Mouse (Mus musculus) layer of hippocampus, postnatal 10 days (tissue): ENCODE measurements at regions not wholly inside any gene's neighbourhood (a gene's known extent, or its start where the extent isn't known, plus 50 kb on each side); places are given as distances from the start of the nearest gene placed in this dataset.

Source experiments
- DNase-seq, 2 experiments: peaks; one replicate each; pipeline ENCODE4 v3.0.0; 2021; ENCODE audit warnings: low spot score in 2 of 2

DNA sequence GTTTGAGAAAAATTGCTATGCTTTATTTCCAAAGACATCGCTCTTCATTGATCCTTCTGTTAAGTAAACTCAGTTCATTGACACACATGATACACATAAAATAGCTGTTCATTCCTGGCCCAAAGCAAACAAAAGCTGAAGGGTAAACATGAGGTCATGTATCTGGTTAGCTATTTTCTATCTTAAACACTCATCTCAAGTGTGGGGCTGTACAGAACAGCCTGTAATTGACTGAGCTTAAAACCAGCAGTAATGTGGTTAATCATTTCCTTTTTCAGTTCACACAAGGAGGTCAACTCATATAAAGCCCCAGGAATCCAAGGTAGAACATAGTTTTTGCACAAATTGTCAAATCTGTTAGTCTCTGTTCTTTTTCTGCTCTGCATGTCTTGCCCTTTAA is 94.5 kb downstream of the Cldn17 start:
- DNase-seq, result no peak

DNA sequence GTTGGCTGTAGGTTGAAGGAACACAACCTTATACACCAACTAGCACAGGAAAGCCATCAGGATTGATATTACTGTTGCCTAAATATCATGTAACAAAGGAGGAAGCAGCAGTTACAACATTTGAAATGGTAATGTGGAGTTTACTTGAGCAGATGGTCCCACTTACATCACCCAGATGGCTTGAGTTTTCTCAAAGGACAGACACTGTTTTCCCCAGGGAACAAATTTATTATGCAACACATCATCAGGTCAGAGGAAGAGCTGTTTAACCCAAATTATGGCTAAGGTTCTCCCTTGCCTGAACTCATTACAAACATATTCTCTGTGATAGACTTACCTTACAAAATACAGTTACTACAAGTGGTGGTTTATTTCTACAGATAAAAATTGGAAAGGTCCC is 98.6 kb downstream of the Cldn17 start:
- no peak for DNase-seq

DNA sequence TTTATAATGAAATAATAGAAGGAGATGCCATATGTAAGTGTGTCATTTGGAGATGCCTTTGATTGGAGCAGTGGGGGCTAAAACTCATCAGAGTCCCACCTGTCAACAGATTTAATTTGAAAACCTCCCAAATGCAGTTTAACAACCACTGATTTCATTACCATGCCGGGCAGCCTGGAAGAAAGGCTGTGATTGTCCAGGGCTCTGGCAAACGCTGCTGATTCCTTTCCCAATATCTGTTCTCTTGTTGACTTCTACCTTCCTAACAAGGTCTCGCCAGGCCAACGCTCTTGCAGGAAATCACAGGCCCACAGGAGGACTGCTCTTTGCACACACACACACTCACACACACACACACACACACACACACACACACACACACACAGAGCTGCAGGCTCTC is 102.4 kb downstream of the Cldn17 start:
- no peak for DNase-seq

DNA sequence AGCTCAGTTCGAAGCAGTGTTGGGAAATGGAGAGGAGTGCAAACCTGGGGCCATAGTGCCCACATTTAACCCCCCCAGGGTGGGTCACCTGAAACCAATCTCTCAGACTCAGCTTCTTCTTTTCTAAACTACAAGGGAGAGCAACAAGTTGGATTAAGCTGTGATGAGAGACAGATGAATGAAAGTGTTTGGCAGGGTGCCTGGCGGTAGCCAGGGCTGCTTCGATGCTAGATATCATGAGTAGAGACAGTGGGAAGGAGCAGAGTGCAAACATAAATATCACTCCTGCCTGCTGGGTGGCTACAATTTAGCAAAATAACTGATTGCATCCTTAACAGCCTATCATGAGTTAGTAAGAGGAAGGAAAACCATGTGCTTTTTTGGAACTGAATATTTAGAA is 106.9 kb downstream of the Cldn17 start:
- no peak for DNase-seq

DNA sequence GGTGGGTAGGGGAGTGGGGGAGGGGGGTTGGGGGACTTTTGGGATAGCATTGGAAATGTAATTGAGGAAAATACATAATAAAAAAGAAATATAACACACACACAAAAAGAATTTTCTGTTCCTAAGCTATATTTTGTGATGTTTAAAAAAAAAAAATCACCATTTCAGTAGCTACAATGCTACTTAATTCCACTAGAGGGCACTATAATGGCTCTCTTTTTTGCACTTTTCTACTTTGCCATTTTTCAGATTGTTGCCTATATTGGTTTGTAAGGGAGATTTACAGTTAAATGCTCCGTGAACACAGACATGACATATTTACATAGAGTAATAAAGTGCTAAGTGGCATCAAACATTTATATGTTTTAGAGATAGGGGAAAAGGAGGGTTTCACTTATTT is 102.7 kb upstream of the Grik1 start:
- no peak for DNase-seq

DNA sequence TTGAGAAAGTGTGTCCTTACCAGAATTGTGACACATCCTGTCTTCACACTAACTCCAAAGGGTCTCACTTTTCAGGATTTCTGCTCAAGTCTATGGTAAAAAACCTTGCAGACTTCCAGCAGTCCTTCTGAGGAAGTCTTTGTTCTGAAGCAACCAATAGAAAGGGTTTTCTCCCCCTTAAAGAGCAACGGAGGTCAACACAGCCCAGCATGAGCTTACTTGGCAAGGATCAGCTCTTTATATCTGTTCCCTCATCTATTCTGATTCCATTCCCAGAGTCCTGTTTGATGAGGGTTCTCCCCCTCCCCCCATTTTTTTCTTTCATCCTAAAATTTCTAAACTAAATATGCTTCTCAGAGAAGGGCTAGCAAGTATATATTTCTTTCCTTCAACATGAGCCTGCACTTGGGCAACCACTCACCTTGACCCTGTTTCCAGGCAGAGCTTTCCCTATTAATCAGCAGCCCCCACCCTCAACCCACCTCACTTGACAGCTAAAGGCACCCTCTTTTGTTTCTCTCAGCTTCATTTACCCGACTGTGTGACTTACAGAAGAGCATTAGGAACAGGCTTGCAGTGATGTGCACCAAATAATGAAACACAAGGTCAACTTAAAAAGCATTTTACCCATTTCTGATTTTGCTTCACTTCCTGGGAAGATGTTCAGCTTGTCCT is 91.7 kb upstream of the Grik1 start:
- DNase-seq, result no peak

DNA sequence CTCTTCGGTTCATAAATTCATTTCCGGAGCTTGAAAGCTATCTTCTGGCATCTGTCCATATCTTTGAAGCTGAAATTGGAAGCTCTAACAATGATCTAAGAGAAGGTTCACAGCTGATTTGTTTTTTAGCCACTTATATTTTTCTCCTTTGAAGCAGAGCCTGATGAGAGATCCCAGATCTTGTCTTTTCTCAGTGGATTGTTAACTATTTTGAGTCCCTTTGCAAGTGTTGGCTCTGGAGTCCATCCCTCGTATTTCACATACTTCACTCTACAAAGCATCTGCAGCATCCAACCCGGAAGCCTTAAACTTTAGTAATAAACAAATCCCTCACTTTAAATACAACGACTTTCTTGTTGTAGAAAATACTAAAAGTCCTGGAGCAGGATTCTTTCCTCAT is 85.6 kb upstream of the Grik1 start:
- DNase-seq, result no peak

DNA sequence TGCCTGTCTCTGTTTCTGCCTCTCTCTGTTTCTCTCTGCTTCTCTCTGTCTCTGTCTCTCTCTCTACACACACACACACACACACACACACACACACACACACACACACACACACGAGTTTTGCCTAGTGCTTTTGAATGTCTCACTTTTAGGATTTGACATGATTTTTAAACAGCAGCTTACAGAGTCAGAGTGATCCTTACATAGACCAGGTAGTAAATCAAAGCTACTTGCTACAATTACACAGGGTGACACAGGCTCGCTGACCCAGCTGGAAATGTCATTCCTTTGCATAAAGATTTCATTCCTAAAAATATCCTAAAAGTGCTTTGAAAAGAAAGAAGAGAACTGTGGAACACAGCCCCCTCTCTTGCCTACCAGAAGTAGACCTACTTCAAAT is 84.5 kb upstream of the Grik1 start:
- DNase-seq, result no peak

DNA sequence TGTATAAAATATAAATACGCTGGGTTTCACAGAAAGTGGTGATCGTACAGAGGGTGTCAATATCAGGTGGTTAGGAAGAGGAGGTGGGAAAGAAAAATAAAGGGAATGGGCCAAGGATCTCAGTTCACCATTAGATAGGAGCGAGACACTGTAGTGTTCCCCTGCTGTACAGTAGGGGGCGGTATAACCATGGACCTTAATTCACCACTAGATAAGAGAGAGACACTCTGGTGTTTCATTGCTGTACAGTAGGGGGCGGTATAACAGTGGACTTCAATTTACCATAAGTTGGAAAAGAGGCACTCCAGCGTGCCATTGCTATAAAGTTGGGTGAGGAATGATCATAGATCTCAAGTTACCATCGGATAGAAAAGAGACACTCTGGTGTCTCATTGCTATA is 82.0 kb upstream of the Grik1 start:
- peak; percentile 23 to 48 for DNase-seq

DNA sequence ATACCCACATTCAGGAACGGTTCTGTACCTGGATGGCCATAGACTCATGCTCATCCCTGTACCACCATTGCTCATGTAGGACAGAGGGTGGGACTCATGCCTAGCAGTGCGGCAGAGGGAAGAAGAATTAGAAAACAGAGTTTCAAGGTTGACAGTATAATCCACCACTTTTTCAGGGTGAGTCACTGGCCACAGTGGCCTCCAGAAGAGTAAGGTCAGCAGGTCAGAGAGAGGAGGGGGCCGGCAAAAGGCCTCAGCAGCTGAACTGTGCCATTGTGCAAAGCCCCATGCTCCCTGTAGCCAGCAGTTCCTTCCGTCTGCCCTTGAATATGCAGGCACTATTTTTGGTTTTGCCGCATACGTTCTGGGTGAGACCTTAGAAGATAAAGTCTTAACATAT is 78.1 kb upstream of the Grik1 start:
- no peak for DNase-seq

DNA sequence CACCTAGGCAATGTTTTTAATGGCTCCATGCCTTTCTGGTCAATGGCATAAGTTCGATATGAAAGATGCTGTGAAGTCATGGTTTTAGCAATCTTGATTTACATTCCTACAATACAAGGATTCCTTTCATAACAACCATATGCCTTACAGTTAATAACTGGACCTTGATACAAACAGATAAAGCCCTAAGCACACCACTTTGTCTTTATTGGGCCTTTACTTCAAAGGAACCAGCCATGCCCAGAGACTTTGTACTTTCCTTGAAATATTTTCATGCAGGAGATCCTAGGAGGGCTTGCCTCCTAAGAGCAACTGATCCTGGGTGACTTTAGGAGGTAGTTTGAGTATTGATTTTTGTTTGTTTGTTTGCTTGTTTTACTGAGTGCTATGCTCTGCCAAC is 77.1 kb upstream of the Grik1 start:
- no peak for DNase-seq

DNA sequence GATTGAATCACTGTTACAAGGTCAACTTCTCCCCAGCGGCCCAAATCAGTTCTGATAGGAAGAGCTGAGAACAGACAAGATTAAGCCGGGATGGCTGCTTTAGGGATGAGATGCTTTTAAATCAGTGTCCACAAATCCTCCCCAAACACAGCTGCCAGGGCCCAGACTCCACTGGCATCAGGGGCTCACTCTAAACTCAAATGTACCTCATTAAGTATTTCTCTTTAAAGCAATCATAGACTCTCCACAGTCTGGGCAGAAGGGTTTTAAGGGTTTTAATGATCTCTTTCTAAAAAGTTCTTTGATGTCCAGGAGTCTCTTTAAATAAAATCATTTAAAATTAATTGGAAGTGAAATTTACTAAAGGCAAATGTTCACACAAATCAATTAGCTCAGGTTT is 70.0 kb upstream of the Grik1 start:
- no peak for DNase-seq
